Mouse (Mus musculus): Measurements from ENCODE around the gene Cbx7. TPM values are rescaled to one million over a fixed set of nuclear protein-coding genes. Genes with fewer than 3 reads are reported as not detected.

Gene Cbx7
- total RNA-seq, 2 experiments from 2014 or later, result 49.8 to 50.3 TPM

DNA sequence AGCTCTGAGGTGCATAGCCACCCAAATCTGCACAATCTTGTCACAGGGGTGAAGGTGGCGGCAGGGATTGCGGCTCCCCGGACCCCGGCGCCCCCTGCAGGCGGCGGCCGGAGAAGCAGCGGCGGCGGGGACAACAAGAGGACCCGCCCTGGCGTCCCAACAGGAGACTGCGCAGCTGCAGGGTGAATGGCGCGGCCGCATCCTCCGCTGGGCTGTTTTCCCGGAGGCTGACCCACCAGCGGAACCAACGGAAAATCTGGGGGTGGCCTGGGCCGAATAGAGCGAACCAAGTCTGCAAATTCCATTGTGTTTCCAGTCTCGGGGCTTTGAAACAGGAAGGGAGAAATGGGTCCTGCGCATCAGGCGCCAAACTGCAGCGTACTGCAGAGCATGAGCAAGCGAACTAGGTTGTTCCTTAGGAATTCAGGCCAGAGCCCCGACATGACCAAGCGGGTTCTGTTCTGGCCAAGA lies 87.5 kb downstream of the Cbx7 start:
- peak; percentile 94 to 98 for DNase-seq (ENCODE audit: low spot score in 2 of 2)
- peak; percentile 98 for TF ChIP-seq CTCF (conservative IDR thresholded peaks at IDR 0.05)
- Histone ChIP-seq H3K27ac (peak overlapping the region; percentile 97), H3K4me3 (peak overlapping the region; percentile 72)

DNA sequence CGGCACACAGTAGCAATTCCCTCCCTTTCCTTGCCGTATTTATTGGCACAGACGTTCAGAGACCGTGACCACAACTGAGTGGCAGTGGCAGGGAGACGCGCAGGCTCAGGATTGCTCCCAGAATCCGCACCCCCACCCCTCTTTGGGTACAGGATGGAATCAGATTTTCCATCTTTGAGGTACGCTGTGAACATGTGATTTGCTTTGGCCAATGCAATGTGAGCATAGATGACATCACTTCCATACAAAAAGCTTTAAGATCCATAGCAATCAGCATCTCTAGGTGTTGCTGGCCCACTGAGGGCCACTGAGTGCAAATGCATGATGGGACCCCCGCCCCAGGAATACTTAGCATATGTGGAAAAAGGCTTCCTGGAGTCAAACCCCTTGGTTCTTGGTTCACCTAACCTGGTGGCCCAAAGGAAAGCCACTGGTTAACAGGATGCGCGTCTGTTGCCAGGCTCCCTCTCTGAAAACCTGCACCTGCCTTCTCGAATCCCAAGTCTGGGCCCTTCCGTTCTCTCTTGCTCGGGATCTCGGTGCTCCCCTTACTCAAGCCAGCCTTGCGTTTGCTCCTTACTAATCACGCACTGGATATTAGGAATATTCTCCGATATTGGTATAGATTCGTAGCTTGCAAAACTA lies 88.2 kb downstream of the Cbx7 start:
- Histone ChIP-seq H3K4me3 (peak overlapping the region; percentile 72), H3K27ac (peak overlapping the region; percentile 97)
- TF ChIP-seq CTCF (conservative IDR thresholded peaks at IDR 0.05), result no peak
- DNase-seq (ENCODE audit: low spot score in 2 of 2), result peak; percentile 64 to 86

GRCm38 (mm10) chr15:79880477-79880876 lies 90.4 kb downstream of the Cbx7 start:
- no peak for DNase-seq (ENCODE audit: low spot score in 2 of 2)
- no peak overlapping the region for H3K27ac ChIP-seq
- H3K4me3 ChIP-seq, result no peak overlapping the region
- no peak for TF ChIP-seq CTCF (conservative IDR thresholded peaks at IDR 0.05)

DNA sequence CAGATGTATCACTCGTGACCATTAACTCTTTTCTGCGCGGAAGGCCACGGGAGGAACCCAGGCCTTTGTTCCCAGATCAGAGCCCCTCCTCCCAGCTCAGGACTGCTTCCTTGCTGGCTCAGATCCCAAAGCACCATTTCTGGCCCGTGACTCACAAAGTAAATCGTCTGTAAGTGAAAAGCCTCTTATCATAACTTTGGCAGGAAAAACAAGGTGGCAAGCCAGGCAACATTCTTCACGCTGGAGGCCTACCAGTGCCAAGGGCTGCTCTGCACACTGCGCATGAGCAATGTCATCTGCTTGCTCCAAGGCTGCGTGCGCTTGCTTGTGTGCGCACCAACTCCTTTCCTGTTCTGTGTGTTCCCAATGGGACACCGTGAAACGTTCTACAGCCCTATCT lies 91.6 kb downstream of the Cbx7 start:
- H3K4me3 ChIP-seq, result peak overlapping the region; percentile 7; the same call in 1 of the 2 replicates
- H3K27ac ChIP-seq, result peak overlapping the region; percentile 73
- TF ChIP-seq CTCF (conservative IDR thresholded peaks at IDR 0.05), result no peak
- DNase-seq (ENCODE audit: low spot score in 2 of 2), result peak; percentile 65 to 75

DNA sequence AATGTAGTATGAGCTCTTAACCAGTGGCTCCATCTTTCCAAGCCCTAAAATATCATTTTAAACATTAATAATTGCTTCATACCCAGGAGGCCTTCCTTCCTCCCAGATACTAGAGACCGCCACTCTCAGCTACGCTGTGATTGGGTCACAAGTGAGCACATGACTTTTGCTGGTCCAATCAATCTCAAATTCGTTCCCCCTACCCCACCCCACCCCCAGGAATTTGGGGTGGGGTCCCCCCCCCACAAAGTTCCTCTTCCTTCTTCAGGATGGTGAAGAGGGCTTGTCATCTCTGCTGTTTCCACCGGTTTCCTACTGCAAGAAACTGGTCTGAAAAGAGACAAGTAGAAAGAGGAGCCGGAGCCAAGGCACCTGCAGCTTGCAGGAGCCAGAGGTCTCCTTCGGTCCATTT lies 92.2 kb downstream of the Cbx7 start:
- TF ChIP-seq CTCF (conservative IDR thresholded peaks at IDR 0.05), result no peak
- Histone ChIP-seq H3K4me3 (peak overlapping the region; percentile 7; the same call in 1 of the 2 replicates), H3K27ac (peak overlapping the region; percentile 73)
- no peak for DNase-seq (ENCODE audit: low spot score in 2 of 2)

DNA sequence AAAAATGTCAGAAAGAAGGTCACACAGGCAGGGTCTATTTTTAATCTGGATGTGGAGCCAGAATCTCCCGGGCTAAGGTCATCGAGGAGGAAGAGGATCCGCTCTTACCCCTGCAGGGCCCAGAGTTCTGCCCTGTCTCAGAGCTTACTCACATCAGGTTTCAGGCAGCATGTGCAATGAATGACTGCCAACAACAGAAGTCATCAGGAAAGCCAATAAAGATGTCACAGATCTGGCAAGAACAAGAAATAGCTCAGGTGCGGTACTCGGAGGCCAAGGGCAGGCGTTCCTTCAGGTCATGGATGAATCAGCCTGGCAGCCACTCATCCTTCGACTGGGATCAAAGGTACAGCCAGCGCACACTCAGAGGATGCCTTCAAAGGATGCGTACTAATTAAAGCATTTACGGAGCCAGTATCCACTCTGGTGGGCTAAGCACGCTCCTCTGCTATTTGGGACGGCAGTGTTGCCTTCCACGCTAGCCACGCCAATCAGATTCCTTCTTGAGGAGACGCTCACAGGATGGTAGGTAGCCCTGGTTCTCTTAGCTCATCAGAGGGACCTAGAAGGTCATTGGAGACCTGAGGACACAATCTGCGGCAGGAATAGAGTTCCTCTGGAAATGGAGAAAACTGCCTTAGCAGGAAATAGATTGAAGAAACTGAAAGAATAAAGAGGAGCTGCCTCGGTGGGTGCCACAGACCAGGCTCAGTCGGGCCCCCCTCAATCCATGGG lies 95.5 kb downstream of the Cbx7 start:
- TF ChIP-seq CTCF (conservative IDR thresholded peaks at IDR 0.05), result no peak
- H3K27ac ChIP-seq, result no peak overlapping the region
- no peak overlapping the region for H3K4me3 ChIP-seq
- no peak for DNase-seq (ENCODE audit: low spot score in 2 of 2)

GRCm38 (mm10) chr15:79873995-79874394 lies 96.9 kb downstream of the Cbx7 start:
- no peak for TF ChIP-seq CTCF (conservative IDR thresholded peaks at IDR 0.05)
- H3K27ac ChIP-seq, result no peak overlapping the region
- no peak overlapping the region for H3K4me3 ChIP-seq
- DNase-seq (ENCODE audit: low spot score in 2 of 2), result no peak

DNA sequence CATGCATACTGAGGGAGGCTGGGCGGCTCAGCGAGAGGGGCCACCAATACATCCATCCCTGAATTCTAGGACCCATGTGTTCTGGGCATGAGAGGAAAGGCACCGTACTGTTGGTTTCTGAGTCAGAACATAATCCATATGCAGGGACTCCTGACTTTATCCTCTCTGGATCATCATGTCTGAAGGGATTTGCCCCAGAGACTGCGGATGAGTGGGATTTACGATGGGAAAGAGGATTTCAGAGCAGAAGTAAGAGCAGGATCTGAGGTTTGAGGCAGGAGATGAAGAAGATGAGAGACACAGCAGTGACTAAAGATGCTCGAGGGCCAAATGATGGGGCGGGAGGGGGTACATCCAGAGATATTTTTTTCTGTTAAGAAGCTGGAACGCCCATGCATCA lies 97.4 kb downstream of the Cbx7 start:
- DNase-seq (ENCODE audit: low spot score in 2 of 2), result no peak
- Histone ChIP-seq H3K27ac (no peak overlapping the region), H3K4me3 (no peak overlapping the region)
- no peak for TF ChIP-seq CTCF (conservative IDR thresholded peaks at IDR 0.05)

GRCm38 (mm10) chr15:79867260-79868002 lies 103.5 kb downstream of the Cbx7 start:
- no peak for DNase-seq (ENCODE audit: low spot score in 2 of 2)
- no peak overlapping the region for H3K27ac ChIP-seq
- TF ChIP-seq CTCF (conservative IDR thresholded peaks at IDR 0.05), result peak; percentile 55
- no peak overlapping the region for H3K4me3 ChIP-seq

Small RNA genes lying within 50 kb of the gene (microRNA-seq; reads per million reads assigned to microRNA genes)
- gene Mir7213, result 0.64 to 2.2 reads per million in 2 experiments

Other genes starting within 250 kb of the Cbx7 start
- 10 to 100 TPM; 29.2 to 34.8 TPM for gene Sun2, start 228.6 kb downstream of the Cbx7 start, total RNA-seq (2021)
- 10 to 100 TPM; 55.5 to 64.8 TPM for gene Dnal4, start 193.3 kb downstream of the Cbx7 start, total RNA-seq (2021)
- gene Nptxr, start 166.4 kb downstream of the Cbx7 start, total RNA-seq (2021), result 100 to 1,000 TPM; 756 to 804 TPM
- gene Npcd, start 136.9 kb downstream of the Cbx7 start, total RNA-seq (2021), result 10 to 100 TPM; 11.9 to 22.4 TPM
- 100 to 1,000 TPM; 336 to 347 TPM for gene Cbx6, start 136.4 kb downstream of the Cbx7 start, total RNA-seq (2021)
- 1 to 10 TPM; 5.5 to 5.8 TPM for gene Apobec3, start 79.5 kb downstream of the Cbx7 start, total RNA-seq (2021)
- 10 to 100 TPM; 27.4 to 29.3 TPM for gene Pdgfb, start 43.9 kb upstream of the Cbx7 start, total RNA-seq (2021)
- 100 to 1,000 TPM; 356 to 380 TPM for gene Syngr1, start 120.2 kb upstream of the Cbx7 start, total RNA-seq (2021)
- 100 to 1,000 TPM; 558 to 583 TPM for gene Rpl3, start 120.7 kb upstream of the Cbx7 start, total RNA-seq (2021)
- gene Tab1, start 162.0 kb upstream of the Cbx7 start, total RNA-seq (2021), result 10 to 100 TPM; 28.2 to 30.2 TPM
- 100 to 1,000 TPM; 109 to 115 TPM for gene Mgat3, start 202.6 kb upstream of the Cbx7 start, total RNA-seq (2021)

Measured in layer of hippocampus, adult 2 months (tissue).